Mouse (Mus musculus): Measurements from ENCODE around the gene Ctcfl. TPM values are rescaled to one million over a fixed set of nuclear protein-coding genes. Genes with fewer than 3 reads are reported as not detected.

Ctcfl gene
- polyA plus RNA-seq, 1 experiment from 2014 or later, result 0.09 TPM

Other genes with a start within 250 kb of the Ctcfl start
- 13.4 and 13.7 TPM in 2 replicates for gene Bmp7, start 179.2 kb downstream of the Ctcfl start, polyA plus RNA-seq (2015; fragmentation: Nextera tagmentation; extraction: Ambion mirVana)
- 0.44 and 1.1 TPM in 2 replicates for gene Spo11, start 141.8 kb downstream of the Ctcfl start, polyA plus RNA-seq (2015; fragmentation: Nextera tagmentation; extraction: Ambion mirVana)
- 109 and 117 TPM in 2 replicates for gene Rae1, start 119.4 kb downstream of the Ctcfl start, polyA plus RNA-seq (2015; fragmentation: Nextera tagmentation; extraction: Ambion mirVana)
- gene Rbm38, start 99.0 kb downstream of the Ctcfl start, polyA plus RNA-seq (2015; fragmentation: Nextera tagmentation; extraction: Ambion mirVana), result 11.5 and 22.7 TPM in 2 replicates
- gene Pck1, start 33.5 kb upstream of the Ctcfl start, polyA plus RNA-seq (2015; fragmentation: Nextera tagmentation; extraction: Ambion mirVana), result 0.34 TPM in 1 of 2 replicates, not detected in the other
- 0.08 and 3.6 TPM in 2 replicates for gene Zbp1, start 99.4 kb upstream of the Ctcfl start, polyA plus RNA-seq (2015; fragmentation: Nextera tagmentation; extraction: Ambion mirVana)
- gene Pmepa1, start 157.0 kb upstream of the Ctcfl start, polyA plus RNA-seq (2015; fragmentation: Nextera tagmentation; extraction: Ambion mirVana), result 4.5 and 4.6 TPM in 2 replicates

Measured in neural tube, embryonic 15.5 days (tissue).